Mouse (Mus musculus): ENCODE results near the gene Vars. TPM values are rescaled to one million over a fixed set of nuclear protein-coding genes. Genes with fewer than 3 reads are reported as not detected.
"Not testable (repeated sequence)": the region's sequence is repeated elsewhere in the genome, so short reads cannot be mapped to it uniquely, and the experiment has no call there.

Vars gene
- total RNA-seq, 4 experiments from 2014 or later, result 28.3 to 31.4 (median 29.3) TPM

DNA sequence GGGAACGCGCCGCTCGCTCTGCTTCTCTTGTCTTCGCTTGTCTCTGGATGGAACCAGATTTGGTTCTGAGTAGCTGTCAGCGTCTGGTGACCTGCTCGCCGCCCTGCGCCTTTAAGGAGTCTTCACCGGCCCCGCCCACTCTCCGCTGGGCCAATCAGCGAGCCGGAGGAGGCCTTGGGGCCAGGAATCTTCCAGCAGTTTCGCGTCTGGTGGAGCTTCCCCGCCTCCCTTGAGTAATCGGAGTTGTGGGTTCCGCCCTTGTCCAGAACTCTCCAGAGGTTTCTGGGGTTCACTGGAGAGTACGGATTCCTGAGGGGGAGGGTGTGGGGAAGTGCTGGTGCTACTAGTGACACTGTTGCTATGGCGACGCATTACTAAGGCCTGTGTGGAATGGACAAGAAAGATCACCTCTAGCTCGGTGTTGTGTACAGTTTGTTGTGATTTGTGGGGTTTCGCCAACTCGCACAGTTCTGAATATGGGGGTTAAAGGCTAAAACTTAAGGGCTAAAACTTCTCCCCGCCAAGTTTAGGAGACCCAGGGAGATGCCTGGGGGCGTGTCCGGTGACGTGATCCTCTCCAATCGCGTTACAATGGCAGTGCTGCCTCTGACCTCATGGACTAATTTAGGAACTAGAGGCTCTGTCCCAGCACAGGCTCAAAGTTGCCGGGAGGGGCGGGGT lies 28.6 kb upstream of the Vars start, which contains the start of the genes Hspa1a and Hspa1l:
TSS of gene Hspa1a (minus strand) at position 88 of the 681 bp plus-strand sequence.
TSS of gene Hspa1l (plus strand) at position 635 of the 681 bp plus-strand sequence.
- peak; percentile 98 for DNase-seq (ENCODE audit: low spot score)

DNA sequence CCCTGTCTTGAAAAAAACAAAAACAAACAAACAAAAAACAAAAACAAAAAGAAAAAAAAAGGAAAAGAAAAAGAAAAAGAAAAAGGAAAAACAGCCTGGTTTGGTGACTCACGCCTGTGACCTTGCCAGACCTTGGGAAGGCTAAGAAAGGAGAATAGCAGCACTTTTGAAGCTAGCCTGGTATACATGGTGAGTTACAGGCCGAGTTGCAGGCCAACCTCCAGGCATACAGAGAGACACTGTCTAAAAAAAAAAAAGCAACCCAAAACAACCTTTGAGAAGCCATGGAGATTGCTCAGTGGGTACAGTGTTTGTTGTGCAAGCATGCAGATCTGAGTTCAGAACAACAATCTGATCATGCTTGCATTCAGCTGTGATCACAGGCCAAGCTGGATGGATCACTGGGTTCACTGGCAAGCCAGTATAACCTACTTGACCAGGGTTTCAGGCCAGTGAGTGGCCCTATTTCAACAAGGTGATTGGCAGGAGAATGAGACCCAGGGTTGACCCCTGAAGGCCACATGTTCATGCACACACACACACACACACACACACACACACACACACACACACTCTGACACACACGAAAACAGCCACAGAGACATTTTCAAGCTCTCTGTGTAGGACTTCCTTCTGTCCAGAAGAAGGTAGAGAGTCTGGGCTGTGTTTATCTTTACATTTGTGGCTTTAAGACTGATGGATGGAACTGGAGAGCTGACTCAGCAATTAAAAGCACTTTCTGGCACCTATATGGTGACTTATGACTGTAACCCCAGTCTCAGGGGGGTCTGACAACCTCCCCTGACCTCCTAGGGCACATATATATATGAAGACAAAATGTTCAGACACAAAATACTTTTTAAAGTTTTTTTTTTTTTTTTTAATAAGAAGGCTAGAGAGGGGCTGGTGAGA lies 24.9 kb upstream of the Vars start:
- DNase-seq (ENCODE audit: low spot score), result no peak

DNA sequence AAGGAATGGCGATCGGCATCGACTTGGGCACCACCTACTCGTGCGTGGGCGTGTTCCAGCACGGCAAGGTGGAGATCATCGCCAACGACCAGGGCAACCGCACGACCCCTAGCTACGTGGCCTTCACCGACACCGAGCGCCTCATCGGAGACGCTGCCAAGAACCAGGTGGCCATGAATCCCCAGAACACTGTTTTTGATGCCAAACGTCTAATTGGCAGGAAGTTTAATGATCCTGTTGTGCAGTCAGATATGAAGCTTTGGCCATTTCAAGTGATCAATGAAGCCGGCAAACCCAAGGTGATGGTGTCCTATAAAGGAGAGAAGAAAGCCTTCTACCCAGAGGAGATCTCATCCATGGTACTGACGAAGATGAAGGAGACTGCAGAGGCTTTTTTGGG lies 23.8 kb upstream of the Vars start:
- no peak for DNase-seq (ENCODE audit: low spot score)

DNA sequence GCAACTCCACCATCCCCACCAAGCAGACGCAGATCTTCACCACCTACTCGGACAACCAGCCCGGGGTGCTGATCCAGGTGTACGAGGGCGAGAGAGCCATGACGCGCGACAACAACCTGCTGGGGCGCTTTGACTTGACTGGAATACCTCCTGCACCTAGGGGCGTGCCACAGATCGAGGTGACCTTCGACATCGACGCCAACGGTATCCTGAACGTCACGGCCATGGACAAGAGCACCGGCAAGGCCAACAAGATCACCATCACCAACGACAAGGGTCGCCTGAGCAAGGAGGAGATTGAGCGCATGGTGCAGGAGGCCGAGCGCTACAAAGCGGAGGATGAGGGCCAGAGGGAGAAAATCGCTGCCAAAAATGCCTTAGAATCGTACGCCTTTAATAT lies 22.5 kb upstream of the Vars start:
- no peak for DNase-seq (ENCODE audit: low spot score)

DNA sequence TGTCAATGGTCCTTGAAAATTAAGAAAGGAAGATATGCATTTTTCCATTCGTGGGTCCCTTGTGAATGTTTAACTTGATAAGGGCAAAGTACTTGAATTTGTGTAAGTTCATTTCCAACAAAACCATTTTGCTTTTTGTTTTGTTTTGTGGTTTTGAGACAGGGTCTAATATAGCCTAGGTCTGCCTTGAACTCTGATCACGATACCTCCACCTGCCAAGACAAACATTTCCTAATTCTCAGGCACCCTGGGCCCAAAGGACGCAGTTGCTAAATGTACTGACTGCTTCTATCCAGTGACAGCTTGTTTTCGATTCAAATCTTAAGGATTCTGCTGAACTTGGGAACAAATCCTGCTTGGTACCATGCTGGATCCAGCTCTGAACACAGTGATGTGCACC lies 21.2 kb upstream of the Vars start:
- no peak for DNase-seq (ENCODE audit: low spot score)

DNA sequence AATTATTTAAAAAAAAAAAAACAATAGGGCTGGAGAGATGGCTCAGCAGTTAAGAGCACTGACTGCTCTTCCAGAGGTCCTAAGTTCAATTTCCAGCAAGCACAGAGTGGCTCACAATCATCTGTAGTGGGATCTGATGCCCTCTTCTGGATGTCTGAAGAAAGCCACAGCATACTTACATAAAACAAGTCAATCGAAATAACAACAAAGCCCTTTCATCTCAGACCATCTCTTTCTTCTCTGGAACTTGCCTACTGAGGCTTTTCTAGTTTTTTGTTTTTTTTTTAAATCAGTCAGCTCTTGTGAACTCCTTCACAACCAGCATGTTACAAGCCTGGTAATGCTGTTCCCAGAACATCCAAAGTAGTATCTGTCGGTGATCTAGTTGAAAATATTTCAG lies 20.1 kb upstream of the Vars start:
- DNase-seq (ENCODE audit: low spot score), result peak; percentile 68

DNA sequence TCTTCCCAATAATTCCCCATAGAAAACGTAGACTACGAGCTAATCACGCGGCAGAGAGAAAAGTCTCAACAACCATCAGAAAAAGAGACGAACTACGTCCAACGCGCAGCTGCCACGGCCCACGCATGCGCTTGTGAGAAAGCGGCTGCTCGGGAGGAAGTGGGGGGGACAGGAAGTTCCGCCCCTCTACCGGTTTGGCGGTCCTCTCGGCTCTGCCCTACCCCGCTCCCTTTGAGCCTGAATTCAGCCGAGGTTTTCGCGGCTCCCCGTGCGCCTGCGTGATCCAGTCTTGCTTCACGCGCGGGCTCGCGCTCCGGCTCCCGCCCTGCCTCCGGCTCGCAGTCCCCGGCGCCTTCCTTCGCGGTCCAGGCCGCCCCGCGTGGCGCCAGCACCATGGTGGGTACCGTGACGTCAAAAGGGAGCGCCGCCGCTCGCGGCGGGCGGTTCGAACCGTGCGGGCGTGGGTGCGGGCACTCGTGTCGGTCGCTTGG lies 19.1 kb upstream of the Vars start, which contains the start of gene Lsm2:
TSS of gene Lsm2 (plus strand) at position 173 of the 491 bp plus-strand sequence.
- DNase-seq (ENCODE audit: low spot score), result peak; percentile 94

DNA sequence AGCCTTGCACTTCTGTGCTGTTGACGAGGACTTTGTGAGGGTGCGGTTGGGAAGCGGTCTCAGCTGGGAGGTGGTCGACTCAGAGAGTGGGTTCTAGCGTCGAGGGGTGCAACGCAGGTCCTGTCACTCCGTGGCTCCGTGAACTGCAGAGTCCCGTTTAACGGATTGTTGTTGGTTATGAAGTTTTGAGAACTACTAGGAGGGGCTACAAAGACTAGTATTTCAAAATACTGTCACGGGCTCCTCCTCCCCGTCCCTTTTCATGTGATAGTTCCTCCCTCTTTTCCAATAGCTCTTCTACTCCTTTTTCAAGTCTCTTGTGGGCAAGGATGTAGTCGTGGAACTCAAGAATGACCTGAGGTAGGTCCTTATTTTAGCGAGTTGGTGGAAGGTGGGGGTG lies 18.5 kb upstream of the Vars start:
- no peak for DNase-seq (ENCODE audit: low spot score)

DNA sequence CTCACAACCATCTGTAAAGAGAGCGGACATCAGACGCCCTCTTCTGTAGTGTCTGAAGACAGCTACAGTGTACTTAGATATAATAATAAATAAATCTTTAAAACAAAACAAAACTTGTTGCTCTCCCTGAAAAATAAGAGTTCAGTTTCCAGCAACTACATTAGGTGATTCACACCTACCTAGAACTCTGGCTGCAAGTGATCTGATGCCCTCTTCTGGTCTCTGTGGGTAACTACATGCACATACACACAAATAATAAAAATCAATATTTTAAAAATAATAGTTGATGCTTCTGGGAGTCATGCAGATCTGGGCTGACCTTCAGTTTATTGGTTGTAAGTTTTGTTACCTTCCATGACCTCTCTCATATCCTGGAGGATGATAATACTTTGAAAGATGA lies 16.6 kb upstream of the Vars start:
- DNase-seq (ENCODE audit: low spot score), result peak; percentile 50

DNA sequence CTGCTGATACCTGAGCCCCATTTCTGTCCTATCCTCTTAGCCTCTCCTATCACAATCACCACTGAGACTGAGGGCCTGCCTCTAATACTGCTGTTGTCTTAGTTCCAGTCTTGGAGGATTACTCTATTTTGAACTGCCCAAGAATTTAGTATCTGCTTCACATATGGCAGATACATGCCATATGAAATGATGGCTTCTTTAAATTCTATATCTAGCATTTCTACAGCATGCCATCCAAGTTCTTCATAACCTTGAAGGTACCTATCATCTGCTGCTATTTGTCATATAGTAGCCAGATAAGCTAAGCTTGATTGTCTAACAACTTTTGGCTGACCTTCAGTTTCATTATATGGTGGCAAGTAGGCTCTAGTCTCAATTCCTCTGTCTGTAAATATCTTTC lies 6.0 kb upstream of the Vars start:
- DNase-seq (ENCODE audit: low spot score), result no peak

DNA sequence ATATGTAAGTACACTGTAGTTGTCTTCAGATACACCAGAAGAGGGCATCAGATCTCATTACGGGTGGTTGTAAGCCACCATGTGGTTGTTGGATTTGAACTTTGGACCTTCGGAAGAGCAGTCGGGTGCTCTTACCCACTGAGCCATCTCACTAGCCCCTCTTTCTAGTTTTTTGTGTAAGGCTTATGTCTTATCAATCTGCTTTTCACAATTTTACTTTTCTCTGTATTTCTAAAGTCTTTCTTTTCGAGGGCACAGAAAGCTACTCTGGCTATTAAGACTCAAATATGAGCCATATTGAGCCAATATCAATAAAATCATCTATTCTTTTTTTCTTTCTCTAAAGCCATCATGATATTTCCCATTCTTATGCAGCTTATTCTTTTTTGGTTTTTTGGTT lies 5.6 kb upstream of the Vars start:
- not testable (repeated sequence) for DNase-seq (ENCODE audit: low spot score)

DNA sequence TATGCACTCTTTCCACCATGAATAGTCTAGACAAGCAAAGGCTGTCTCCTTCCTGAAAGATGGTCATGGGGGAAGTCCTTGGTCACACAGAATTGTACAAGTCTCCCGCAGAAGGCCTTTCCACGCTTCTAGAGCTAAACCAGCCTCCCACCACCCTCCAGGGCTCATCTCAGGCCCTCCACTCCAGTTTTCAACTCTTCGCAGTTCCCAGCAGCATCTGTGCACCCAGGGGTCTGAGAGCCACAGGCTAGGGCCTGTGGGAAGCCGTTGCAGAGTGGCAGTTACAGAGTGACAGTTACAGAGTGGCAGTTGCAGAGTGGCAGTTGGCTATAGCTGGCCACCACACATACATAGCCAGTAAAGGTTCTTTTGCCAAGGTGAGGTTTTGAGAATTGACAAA lies 4.9 kb upstream of the Vars start:
- not testable (repeated sequence) for DNase-seq (ENCODE audit: low spot score)

DNA sequence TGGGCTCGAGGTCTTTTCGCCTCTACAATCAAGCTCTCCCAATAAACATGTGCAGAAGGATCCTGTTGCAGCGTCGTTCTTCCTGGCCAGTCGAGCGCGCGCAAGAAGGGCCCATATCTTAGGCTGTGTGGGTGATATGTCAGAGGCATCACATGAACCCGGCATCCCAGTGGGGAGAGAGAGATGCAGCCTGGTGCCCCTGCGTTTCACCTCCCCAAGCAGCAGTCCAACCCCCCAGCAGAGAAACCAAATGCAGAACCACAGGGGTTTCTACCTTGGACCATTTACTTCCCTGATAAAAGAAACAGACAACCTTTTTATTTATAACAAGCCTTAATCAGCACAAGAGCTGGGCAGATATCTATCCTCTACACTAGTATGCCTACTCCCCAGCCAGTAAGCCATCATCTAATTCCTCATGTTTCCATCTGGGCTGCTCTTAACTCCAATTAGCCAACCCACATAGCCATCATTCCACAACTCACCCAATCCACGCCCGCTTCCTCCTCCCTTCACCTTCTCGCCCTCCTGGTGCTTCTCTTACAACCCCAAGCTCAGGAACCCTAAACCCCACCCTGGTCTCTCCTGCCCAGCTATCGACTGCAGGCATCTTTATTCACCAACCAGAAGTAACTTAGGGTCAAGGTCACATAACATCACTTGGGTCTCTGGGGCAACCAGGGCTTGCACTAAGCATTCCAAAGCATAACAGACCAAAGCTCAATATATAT lies 4.2 kb upstream of the Vars start:
- no peak for DNase-seq (ENCODE audit: low spot score)

DNA sequence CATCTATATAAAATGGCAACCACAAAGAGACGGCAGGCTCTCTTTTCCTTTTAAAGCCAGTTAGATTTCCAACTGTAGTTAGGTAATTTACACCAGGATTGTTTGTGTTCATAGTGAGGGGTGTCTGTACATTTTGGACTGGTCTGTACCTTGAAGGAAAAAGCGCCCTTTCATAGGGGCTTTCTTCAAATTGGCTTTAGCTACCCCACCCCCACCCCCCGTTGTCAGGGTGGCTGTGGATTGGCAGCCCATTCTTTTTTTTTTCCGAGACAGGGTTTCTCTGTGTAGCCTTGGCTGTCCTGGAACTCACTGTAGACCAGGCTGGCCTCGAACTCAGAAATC lies 3.7 kb upstream of the Vars start:
- no peak for DNase-seq (ENCODE audit: low spot score)

DNA sequence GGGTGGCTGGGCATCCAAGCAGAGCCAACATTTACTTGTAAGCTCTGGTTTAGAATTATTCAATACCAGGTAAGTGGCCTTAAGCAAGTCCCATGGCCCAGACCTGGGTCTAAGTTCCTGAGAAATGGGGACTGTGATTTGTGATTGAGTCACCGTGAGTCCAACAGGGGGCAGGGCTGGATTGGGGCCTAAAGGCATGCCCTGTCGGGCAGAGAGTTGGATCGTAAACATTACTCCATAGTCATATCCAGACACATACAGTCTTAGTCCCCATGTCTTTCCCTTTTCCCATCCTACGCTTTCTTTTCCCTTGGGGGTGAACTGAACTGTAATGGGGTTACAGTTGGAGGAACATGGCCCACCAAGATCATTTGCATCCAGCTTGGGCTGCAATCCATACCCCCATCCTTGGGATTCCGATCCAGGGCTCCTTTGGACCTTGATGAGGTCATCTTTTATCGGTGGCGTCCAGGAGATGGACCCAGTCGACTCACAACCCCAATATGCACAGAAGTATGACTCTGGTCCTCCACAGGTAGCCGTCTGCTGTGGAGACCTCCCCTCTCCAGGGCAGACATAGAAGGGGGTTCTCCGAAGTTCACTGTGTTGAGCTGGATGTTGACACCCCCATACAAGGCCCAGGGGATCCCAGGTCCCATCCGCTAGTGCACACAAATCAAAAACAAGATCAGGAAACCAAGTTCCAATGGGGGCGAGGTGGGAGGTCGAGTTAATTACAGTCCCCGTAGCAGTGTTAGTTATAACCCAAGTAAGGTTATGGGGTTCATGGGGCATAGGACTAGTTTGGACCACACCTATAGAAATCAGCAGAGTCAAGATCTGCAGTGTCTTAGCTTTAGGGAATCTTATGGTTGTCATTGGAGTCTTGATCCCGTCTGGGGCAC lies 2.0 kb upstream of the Vars start:
- DNase-seq (ENCODE audit: low spot score), result no peak

DNA sequence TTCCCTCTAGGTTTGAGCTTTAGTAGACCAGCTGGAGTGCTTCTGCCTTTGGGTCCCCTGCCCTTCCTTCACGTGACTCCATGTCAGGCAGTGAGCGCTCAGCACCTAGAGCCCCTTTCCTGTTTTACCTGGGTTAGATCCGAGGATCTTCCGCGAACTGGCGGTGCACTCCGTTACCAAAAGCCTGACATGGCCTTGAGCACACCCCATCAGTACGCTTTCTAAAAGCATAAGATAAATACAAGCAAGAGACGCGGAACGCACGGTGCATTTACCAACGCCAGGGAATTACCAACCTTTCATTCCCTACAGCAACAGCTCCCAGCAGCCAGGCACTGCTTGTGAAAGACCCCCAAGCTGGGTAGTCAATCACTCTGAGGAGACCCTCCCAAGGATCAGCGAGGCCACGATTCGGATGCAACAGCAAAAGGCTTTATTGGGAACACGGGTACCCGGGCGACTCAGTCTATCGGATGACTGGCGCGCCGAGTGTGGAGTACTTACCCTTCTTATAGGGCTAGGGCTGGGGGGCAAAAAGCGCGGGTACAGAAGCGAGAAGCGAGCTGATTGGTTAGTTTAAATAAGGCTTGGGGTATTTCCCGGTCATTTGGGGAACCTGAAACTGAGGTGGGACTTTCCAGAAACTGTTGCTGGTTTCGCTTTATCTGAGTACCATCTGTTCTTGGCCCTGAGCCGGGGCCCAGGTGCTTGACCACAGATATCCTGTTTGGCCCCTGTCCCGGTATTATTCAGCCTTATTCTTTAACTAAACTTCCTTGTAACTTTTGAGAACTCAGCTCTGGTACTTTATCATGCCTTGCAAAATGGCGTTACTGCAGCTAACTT lies 693 bp upstream of the Vars start:
- DNase-seq (ENCODE audit: low spot score), result not testable (repeated sequence)

DNA sequence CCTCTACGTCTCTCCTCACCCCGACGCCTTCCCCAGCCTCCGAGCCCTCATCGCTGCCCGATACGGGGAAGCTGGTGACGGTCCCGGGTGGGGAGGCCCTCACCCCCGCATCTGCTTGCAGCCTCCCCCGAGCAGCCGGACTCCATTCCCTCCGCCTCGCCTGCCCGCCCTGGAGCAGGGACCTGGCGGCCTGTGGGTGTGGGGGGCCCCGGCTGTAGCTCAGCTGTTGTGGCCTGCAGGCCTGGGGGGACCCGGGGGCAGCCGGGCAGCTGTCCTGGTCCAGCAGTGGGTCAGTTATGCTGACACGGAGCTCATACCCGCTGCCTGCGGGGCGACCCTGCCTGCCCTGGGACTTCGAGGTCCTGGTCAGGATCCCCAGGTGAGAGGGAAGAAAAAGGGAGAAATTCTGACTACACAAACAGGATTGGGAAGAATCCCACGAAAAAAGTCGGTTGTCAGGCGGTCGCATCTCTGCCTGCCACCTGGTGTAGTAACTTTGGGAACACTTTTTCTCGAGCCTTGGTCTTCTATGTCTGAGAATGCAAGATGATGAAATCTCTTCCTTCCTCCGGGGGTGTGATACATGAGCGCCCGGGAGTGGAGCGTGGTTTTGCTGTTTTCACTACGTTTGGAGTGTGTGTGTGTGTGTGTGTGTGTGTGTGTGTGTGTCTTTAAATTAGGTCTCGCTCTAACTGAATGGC lies 815 bp downstream of the Vars start:
- no peak for DNase-seq (ENCODE audit: low spot score)

DNA sequence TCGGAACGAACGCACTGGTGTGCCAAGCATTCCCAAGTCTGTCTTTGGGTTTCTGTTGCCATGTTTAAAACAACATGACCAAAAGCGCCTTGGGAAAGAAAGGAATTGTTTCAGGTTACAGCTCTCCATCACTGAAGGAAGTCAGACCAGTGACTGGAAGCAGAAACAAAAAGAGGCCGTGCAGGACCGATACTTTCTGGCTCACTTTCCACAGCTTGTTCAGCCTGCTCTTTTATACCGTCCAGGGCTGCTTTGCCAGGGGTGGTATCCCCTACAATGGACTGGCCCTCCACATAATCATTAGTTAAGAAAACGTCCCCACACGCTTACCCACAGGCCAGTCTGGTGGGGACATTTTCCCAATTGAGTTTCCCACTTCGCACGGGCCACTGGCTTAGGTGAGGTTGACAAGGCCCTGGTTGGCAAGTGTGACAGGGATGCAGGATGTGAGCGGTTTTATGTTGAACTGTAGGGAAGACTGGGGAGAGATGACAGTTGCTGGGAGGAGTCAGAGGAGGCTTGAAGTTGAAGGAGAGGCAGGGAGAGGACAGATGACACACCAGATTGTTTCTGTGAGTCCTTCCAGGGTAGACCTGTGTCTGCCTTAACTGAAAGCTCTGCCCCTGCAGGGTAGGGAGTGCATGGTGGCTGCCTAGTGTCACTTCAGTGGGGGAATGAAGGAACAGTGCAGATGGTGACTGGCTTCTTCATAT lies 1.5 kb downstream of the Vars start:
- no peak for DNase-seq (ENCODE audit: low spot score)

All from heart, adult 8-10 months (tissue).